Mouse (Mus musculus) lung, postnatal 0 days (tissue): Measurements from ENCODE around the gene Snrpc.

Experiments used
- CTCF ChIP-seq: IDR thresholded peaks from 2 replicates; pipeline ENCODE4 v1.5.1; 2016; ENCODE audit warnings: antibody characterized with exemption, mild to moderate bottlenecking
- EP300 ChIP-seq: IDR thresholded peaks from 2 replicates; pipeline ENCODE4 v1.6.1; 2016; ENCODE audit warnings: antibody characterized with exemption, mild to moderate bottlenecking, control low read depth

DNA sequence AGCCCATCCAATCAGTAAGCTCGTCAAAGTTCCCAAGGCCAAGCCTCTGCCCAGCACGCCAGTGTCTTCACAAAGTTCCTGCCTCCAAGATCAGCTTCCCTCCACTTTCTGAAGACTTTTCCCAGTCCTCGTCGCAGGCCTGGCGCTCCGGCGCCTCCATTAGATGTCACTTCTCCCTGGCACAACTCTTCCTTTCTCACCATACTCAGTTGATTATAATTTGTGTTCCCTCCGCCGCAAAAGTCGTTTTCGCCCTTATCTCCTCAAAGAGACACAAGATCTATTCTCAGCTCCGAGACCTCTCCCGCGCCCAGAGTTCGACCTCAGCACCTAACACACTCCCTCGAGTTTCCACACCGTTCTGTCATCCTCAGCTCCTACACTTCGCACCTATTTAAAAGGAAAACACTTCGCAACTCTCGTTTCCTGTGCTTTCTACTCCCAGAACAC, 18.4 kb upstream of the Snrpc start:
- TF ChIP-seq CTCF: no peak
- TF ChIP-seq EP300: no peak
